Mouse (Mus musculus): ENCODE measurements around the gene Jpt1. TPM values are rescaled to one million over a fixed set of nuclear protein-coding genes. Genes with fewer than 3 reads are reported as not detected.
A peak's percentile ranks its signal among the peaks of the same experiment; 100 is the strongest.
"Not testable (repeated sequence)": the region's sequence is repeated elsewhere in the genome, so short reads cannot be mapped to it uniquely, and the experiment has no call there.

Jpt1 gene
- total RNA-seq, 2 experiments from 2014 or later = 143 to 159 TPM

- intact Hi-C loops (cut with DNase I) = no loop called here
- DNase-seq (ENCODE audit: low spot score in 2 of 2) = peak in 1 of 2 experiments; percentile 25
Measured at GRCm38 (mm10) chr11:115513271-115514237, 633 bp downstream of the Jpt1 start.

GRCm38 (mm10) chr11:115512407-115513183 lies 1.6 kb downstream of the Jpt1 start:
- intact Hi-C loops (cut with DNase I) = no loop called here
- no peak for DNase-seq (ENCODE audit: low spot score in 2 of 2)

GRCm38 (mm10) chr11:115512004-115512403 lies 2.2 kb downstream of the Jpt1 start:
- intact Hi-C loops (cut with DNase I) = no loop called here
- DNase-seq (ENCODE audit: low spot score in 2 of 2) = no peak

- intact Hi-C loops (cut with DNase I) = no loop called here
- DNase-seq (ENCODE audit: low spot score in 2 of 2) = no peak
Measured at GRCm38 (mm10) chr11:115511121-115511520, 3.1 kb downstream of the Jpt1 start.

GRCm38 (mm10) chr11:115510507-115510888 lies 3.7 kb downstream of the Jpt1 start:
- no peak for DNase-seq (ENCODE audit: low spot score in 2 of 2)
- intact Hi-C loops (cut with DNase I) = no loop called here

- no peak for DNase-seq (ENCODE audit: low spot score in 2 of 2)
- intact Hi-C loops (cut with DNase I) = no loop called here
Measured at GRCm38 (mm10) chr11:115509773-115510506, 4.2 kb downstream of the Jpt1 start.

GRCm38 (mm10) chr11:115508061-115508460 lies 6.1 kb downstream of the Jpt1 start:
- intact Hi-C loops (cut with DNase I) = no loop called here
- DNase-seq (ENCODE audit: low spot score in 2 of 2) = no peak

GRCm38 (mm10) chr11:115506586-115506985 lies 7.6 kb downstream of the Jpt1 start:
- intact Hi-C loops (cut with DNase I) = no loop called here
- DNase-seq (ENCODE audit: low spot score in 2 of 2) = no peak

- no peak for DNase-seq (ENCODE audit: low spot score in 2 of 2)
- intact Hi-C loops (cut with DNase I) = no loop called here
Measured at GRCm38 (mm10) chr11:115502636-115503035, 11.6 kb downstream of the Jpt1 start.

GRCm38 (mm10) chr11:115496559-115496958 lies 17.6 kb downstream of the Jpt1 start:
- DNase-seq (ENCODE audit: low spot score in 2 of 2); intact Hi-C loops (cut with DNase I): not testable (repeated sequence)

- DNase-seq (ENCODE audit: low spot score in 2 of 2) = no peak
- intact Hi-C loops (cut with DNase I) = loop anchor here (5.0 kb wide), 1 partner anchor 110 kb away; the partner anchor contains the start of genes Gga3 and Mrps7
Measured at GRCm38 (mm10) chr11:115492387-115492786, 21.8 kb downstream of the Jpt1 start.

- intact Hi-C loops (cut with DNase I) = loop anchor here (5.0 kb wide), 1 partner anchor 111 kb away; the partner anchor contains the start of genes Gga3 and Mrps7
- DNase-seq (ENCODE audit: low spot score in 2 of 2) = peak; percentile 84 to 86
Measured at GRCm38 (mm10) chr11:115491356-115492083, 22.7 kb downstream of the Jpt1 start, which contains the start of gene Nt5c. Gene Nt5c (minus strand): TSS chr11:115491862.

GRCm38 (mm10) chr11:115490441-115491355 lies 23.5 kb downstream of the Jpt1 start:
- no peak for DNase-seq (ENCODE audit: low spot score in 2 of 2)
- intact Hi-C loops (cut with DNase I) = loop anchor here (5.0 kb wide), 1 partner anchor 112 kb away; the partner anchor contains the start of genes Gga3 and Mrps7

- intact Hi-C loops (cut with DNase I) = loop anchor here (2.0 to 5.0 kb wide), 2 partner anchors 48 to 124 kb away; partner anchors contain the start of genes Mif4gd and Sumo2
- DNase-seq (ENCODE audit: low spot score in 2 of 2) = no peak
Measured at GRCm38 (mm10) chr11:115488551-115489104, 25.6 kb downstream of the Jpt1 start.

GRCm38 (mm10) chr11:115485155-115485554 lies 29.0 kb downstream of the Jpt1 start:
- no peak for DNase-seq (ENCODE audit: low spot score in 2 of 2)
- intact Hi-C loops (cut with DNase I) = loop anchor here (5.0 kb wide), 1 partner anchor 127 kb away; the partner anchor contains the start of gene Mif4gd

- intact Hi-C loops (cut with DNase I) = no loop called here
Measured at GRCm38 (mm10) chr11:115483726-115484125, 30.5 kb downstream of the Jpt1 start.

GRCm38 (mm10) chr11:115483278-115483677 lies 30.9 kb downstream of the Jpt1 start:
- no peak for DNase-seq (ENCODE audit: low spot score in 2 of 2)
- intact Hi-C loops (cut with DNase I) = no loop called here

More at GRCm38 (mm10) chr11:115483726-115484125, 30.5 kb downstream of the Jpt1 start:
- DNase-seq (ENCODE audit: low spot score in 2 of 2) = peak; percentile 76 to 78

Data from left cerebral cortex, postnatal 36 days (tissue).